Mouse (Mus musculus) layer of hippocampus, adult 11-12 months (tissue): ENCODE data around the gene Ncor2.

Experiments used
- DNase-seq: peaks from one replicate; pipeline ENCODE4 v3.0.0; 2022; ENCODE audit warnings: low spot score

Ncor2 gene

GRCm38 (mm10) chr5:125096368-125096767 lies 82.7 kb downstream of the Ncor2 start:
- no peak for DNase-seq

- no peak for DNase-seq
Observed at GRCm38 (mm10) chr5:125095525-125096175, 83.4 kb downstream of the Ncor2 start.

- DNase-seq: no peak
Observed at GRCm38 (mm10) chr5:125093795-125094194, 85.2 kb downstream of the Ncor2 start.

GRCm38 (mm10) chr5:125088076-125088475 lies 90.9 kb downstream of the Ncor2 start:
- no peak for DNase-seq

- DNase-seq: no peak
Observed at GRCm38 (mm10) chr5:125085097-125085617, 93.9 kb downstream of the Ncor2 start.

- DNase-seq: no peak
Observed at GRCm38 (mm10) chr5:125083674-125084073, 95.3 kb downstream of the Ncor2 start.

- peak; percentile 74 for DNase-seq
Observed at GRCm38 (mm10) chr5:125081318-125082101, 97.5 kb downstream of the Ncor2 start.

GRCm38 (mm10) chr5:125080787-125081317 lies 98.2 kb downstream of the Ncor2 start:
- DNase-seq: no peak

GRCm38 (mm10) chr5:125080352-125080751 lies 98.7 kb downstream of the Ncor2 start:
- DNase-seq: no peak

GRCm38 (mm10) chr5:125078220-125078619 lies 100.8 kb downstream of the Ncor2 start:
- DNase-seq: no peak

- DNase-seq: no peak
Observed at GRCm38 (mm10) chr5:125076183-125076582, 102.8 kb downstream of the Ncor2 start.

- DNase-seq: no peak
Observed at GRCm38 (mm10) chr5:125074571-125075171, 104.3 kb downstream of the Ncor2 start.

GRCm38 (mm10) chr5:125073896-125074295 lies 105.1 kb downstream of the Ncor2 start:
- DNase-seq: no peak

- DNase-seq: no peak
Observed at GRCm38 (mm10) chr5:125073335-125073734, 105.7 kb downstream of the Ncor2 start.

GRCm38 (mm10) chr5:125072425-125072824 lies 106.6 kb downstream of the Ncor2 start:
- DNase-seq: no peak

- no peak for DNase-seq
Observed at GRCm38 (mm10) chr5:125071919-125072318, 107.1 kb downstream of the Ncor2 start.

GRCm38 (mm10) chr5:125070399-125070798 lies 108.6 kb downstream of the Ncor2 start:
- no peak for DNase-seq

GRCm38 (mm10) chr5:125069916-125070315 lies 109.1 kb downstream of the Ncor2 start:
- no peak for DNase-seq

- no peak for DNase-seq
Observed at GRCm38 (mm10) chr5:125069426-125069825, 109.6 kb downstream of the Ncor2 start.

- DNase-seq: no peak
Observed at GRCm38 (mm10) chr5:125068371-125068951, 110.6 kb downstream of the Ncor2 start.

GRCm38 (mm10) chr5:125067673-125068072 lies 111.3 kb downstream of the Ncor2 start:
- no peak for DNase-seq
